Mouse (Mus musculus): ENCODE data around the gene Mtus2.

- no peak for TF ChIP-seq CTCF (IDR thresholded peaks at IDR 0.05; ENCODE audit: low read depth)
- no peak for TF ChIP-seq EP300 (IDR thresholded peaks at IDR 0.05; ENCODE audit: low read depth)
Observed at GRCm38 (mm10) chr5:148015383-148015782, 58.3 kb downstream of the Mtus2 start.

All from liver, postnatal 0 days (tissue).